Mouse (Mus musculus) megakaryocyte-erythroid progenitor cell, adult 5-6 weeks (primary cell): ENCODE measurements around the gene Sh3d21. TPM values are rescaled to one million over a fixed set of nuclear protein-coding genes. Genes with fewer than 3 reads are reported as not detected.
"Not testable (repeated sequence)": the region's sequence is repeated elsewhere in the genome, so short reads cannot be mapped to it uniquely, and the experiment has no call there.

ENCODE experiments used
- ATAC-seq: replicated peaks from 2 replicates; pipeline ENCODE4 v1.8.0; 2016; ENCODE audit warnings: mild to moderate bottlenecking, inconsistent platforms; ENCODE audit not compliant: severe bottlenecking, poor library complexity, low FRiP score, low TSS enrichment
- total RNA-seq, 2 experiments: library from RNA; stranded (forward) in 1 of 2; stranded (reverse) in 1 of 2; fragments of 200-1000, 215-1000 nt in 1 of 2; fragments of >200 nt in 1 of 2; fragmentation: Nextera tagmentation in 1 of 2; gene quantifications; 2 replicates each; pipeline ENCODE4 v1.2.3; 2014 to 2017

Gene Sh3d21
- total RNA-seq, 2 experiments from 2014 or later, result 0.72 to 1.1 TPM

- no peak for ATAC-seq
Measured at GRCm38 (mm10) chr4:126173800-126174199, 10.5 kb upstream of the Sh3d21 start.

GRCm38 (mm10) chr4:126170737-126171136, 7.4 kb upstream of the Sh3d21 start:
- not testable (repeated sequence) for ATAC-seq

GRCm38 (mm10) chr4:126168851-126169250, 5.6 kb upstream of the Sh3d21 start:
- no peak for ATAC-seq

- ATAC-seq, result no peak
Measured at GRCm38 (mm10) chr4:126166084-126166483, 2.8 kb upstream of the Sh3d21 start.

GRCm38 (mm10) chr4:126165092-126165491, 1.8 kb upstream of the Sh3d21 start:
- ATAC-seq, result not testable (repeated sequence)

GRCm38 (mm10) chr4:126163685-126164084, 394 bp upstream of the Sh3d21 start:
- ATAC-seq, result no peak

GRCm38 (mm10) chr4:126162544-126163066, 686 bp downstream of the Sh3d21 start:
- peak; percentile 87 for ATAC-seq

GRCm38 (mm10) chr4:126161986-126162385, 1.3 kb downstream of the Sh3d21 start:
- no peak for ATAC-seq

GRCm38 (mm10) chr4:126161456-126161855, 1.8 kb downstream of the Sh3d21 start:
- ATAC-seq, result no peak

GRCm38 (mm10) chr4:126160981-126161380, 2.3 kb downstream of the Sh3d21 start:
- no peak for ATAC-seq

- no peak for ATAC-seq
Measured at GRCm38 (mm10) chr4:126159455-126159854, 3.8 kb downstream of the Sh3d21 start.

GRCm38 (mm10) chr4:126157562-126157961, 5.7 kb downstream of the Sh3d21 start:
- ATAC-seq, result peak; percentile 77

- ATAC-seq, result no peak
Measured at GRCm38 (mm10) chr4:126156617-126157016, 6.7 kb downstream of the Sh3d21 start.

- ATAC-seq, result no peak
Measured at GRCm38 (mm10) chr4:126155869-126156268, 7.4 kb downstream of the Sh3d21 start.

GRCm38 (mm10) chr4:126155183-126155582, 8.1 kb downstream of the Sh3d21 start:
- ATAC-seq, result no peak

- ATAC-seq, result no peak
Measured at GRCm38 (mm10) chr4:126152864-126153263, 10.4 kb downstream of the Sh3d21 start.

GRCm38 (mm10) chr4:126151701-126152440, 11.4 kb downstream of the Sh3d21 start:
- ATAC-seq, result no peak

GRCm38 (mm10) chr4:126150949-126151320, 12.4 kb downstream of the Sh3d21 start:
- ATAC-seq, result no peak

- ATAC-seq, result no peak
Measured at GRCm38 (mm10) chr4:126150297-126150948, 12.9 kb downstream of the Sh3d21 start.

GRCm38 (mm10) chr4:126149798-126150197, 13.5 kb downstream of the Sh3d21 start:
- ATAC-seq, result no peak
